Mouse (Mus musculus) stomach, embryonic 14.5 days (tissue): ENCODE results near the gene Nup107. TPM values are rescaled to one million over a fixed set of nuclear protein-coding genes. Genes with fewer than 3 reads are reported as not detected.
"Not testable (repeated sequence)": the region's sequence is repeated elsewhere in the genome, so short reads cannot be mapped to it uniquely, and the experiment has no call there.

ENCODE experiments used
- ATAC-seq: fragments of 200-750 bp; cut with Nextera tagmentation; 2 replicates; pipeline ENCODE4 v1.8.0; 2017; ENCODE audit warnings: low read depth, moderate TSS enrichment; ENCODE audit not compliant: insufficient number of reproducible peaks, insufficient read depth, low FRiP score
- H3K27ac ChIP-seq: fragments of 300-500 bp; sonication (generic); 2 replicates; pipeline ENCODE4 v1.5.1; 2014; ENCODE audit warnings: mild to moderate bottlenecking, low read length, moderate library complexity, mixed read lengths
- H3K27me3 ChIP-seq: fragments of 300-500 bp; sonication (generic); 2 replicates; pipeline ENCODE4 v1.6.1; 2014; ENCODE audit warnings: low read length, control low read depth, mixed read lengths; ENCODE audit not compliant: control insufficient read depth, insufficient read depth
- H3K36me3 ChIP-seq: fragments of 300-500 bp; sonication (generic); 2 replicates; pipeline ENCODE4 v1.6.1; 2014; ENCODE audit warnings: mild to moderate bottlenecking, control low read depth, low read length, moderate library complexity, mixed read lengths; ENCODE audit not compliant: control insufficient read depth, insufficient read depth
- H3K4me1 ChIP-seq: fragments of 300-500 bp; sonication (generic); 2 replicates; pipeline ENCODE4 v1.6.1; 2014; ENCODE audit warnings: low read length, control low read depth, mixed read lengths; ENCODE audit not compliant: control insufficient read depth, insufficient read depth
- H3K4me2 ChIP-seq: fragments of 300-500 bp; sonication (generic); replicated peaks from 2 replicates; pipeline ENCODE4 v1.6.1; 2014; ENCODE audit warnings: low read depth, low read length, control low read depth
- H3K4me3 ChIP-seq: fragments of 300-500 bp; sonication (generic); 2 replicates; pipeline ENCODE4 v1.5.1; 2014; ENCODE audit warnings: low read depth, low read length, control low read depth
- H3K9ac ChIP-seq: fragments of 300-500 bp; sonication (generic); replicated peaks from 2 replicates; pipeline ENCODE4 v1.6.1; 2014; ENCODE audit warnings: low read depth, mild to moderate bottlenecking, control low read depth, low read length, moderate library complexity, mixed read lengths
- H3K9me3 ChIP-seq: fragments of 300-500 bp; sonication (generic); 2 replicates; pipeline ENCODE4 v1.6.1; 2016; ENCODE audit warnings: low read depth, low read length, control low read depth; ENCODE audit not compliant: control insufficient read depth
- WGBS: fragments of 180-500 bp; shearing (Covaris S2); extraction: QIAGEN DNeasy Blood & Tissue Kit; methylation state at CpG from one replicate; pipeline ENCODE4 v1.1.7; 2014; 5-methylcytosine and 5-hydroxymethylcytosine counted together
- polyA plus RNA-seq: library from polyadenylated mRNA; unstranded; fragments of >200 nt; fragmentation: Nextera tagmentation; extraction: Ambion mirVana; gene quantifications from 2 replicates; pipeline ENCODE4 v1.2.1, GENCODE M21; 2014

The Nup107 gene
- polyA plus RNA-seq, 1 experiment from 2014 or later: 61.7 TPM

- H3K27me3 ChIP-seq, H3K9ac ChIP-seq, H3K4me2 ChIP-seq, H3K27ac ChIP-seq, ATAC-seq, H3K9me3 ChIP-seq, H3K4me1 ChIP-seq, H3K4me3 ChIP-seq: not testable (repeated sequence)
- peaks cover 10% of the 10 kb centered on the region; the same call in 1 of the 2 replicates for H3K36me3 ChIP-seq
- 91% methylated on average over 8 of the region's 8 CpGs for WGBS
Observed at GRCm38 (mm10) chr10:117737498-117737897, 55.0 kb downstream of the Nup107 start.

GRCm38 (mm10) chr10:117737075-117737474 lies 55.4 kb downstream of the Nup107 start:
- Histone ChIP-seq H3K27me3 (no peaks in the 10 kb centered on the region), H3K4me2 (no peak overlapping the region), H3K4me3 (no peak overlapping the region), H3K9ac (no peak overlapping the region), H3K9me3 (no peaks in the 10 kb centered on the region), H3K36me3 (peaks cover 10% of the 10 kb centered on the region; the same call in 1 of the 2 replicates), H3K27ac (no peak overlapping the region), H3K4me1 (no peaks in the 10 kb centered on the region)
- no peak for ATAC-seq
- 81% methylated on average over 4 of the region's 4 CpGs for WGBS

- Histone ChIP-seq H3K4me2 (no peak overlapping the region), H3K4me1 (no peaks in the 10 kb centered on the region), H3K27ac (no peak overlapping the region), H3K9me3 (no peaks in the 10 kb centered on the region), H3K36me3 (peaks cover 10% of the 10 kb centered on the region; the same call in 1 of the 2 replicates), H3K27me3 (no peaks in the 10 kb centered on the region), H3K9ac (no peak overlapping the region), H3K4me3 (no peak overlapping the region)
- 94% methylated on average over 5 of the region's 5 CpGs for WGBS
- no peak for ATAC-seq
Observed at GRCm38 (mm10) chr10:117736573-117736972, 55.9 kb downstream of the Nup107 start.

- H3K36me3 ChIP-seq: peaks cover 10% of the 10 kb centered on the region; the same call in 1 of the 2 replicates
- 90% methylated on average over 11 of the region's 12 CpGs for WGBS
- not testable (repeated sequence) for H3K4me2 ChIP-seq, H3K27me3 ChIP-seq, H3K4me3 ChIP-seq, H3K9ac ChIP-seq, H3K4me1 ChIP-seq, ATAC-seq, H3K9me3 ChIP-seq, H3K27ac ChIP-seq
Observed at GRCm38 (mm10) chr10:117735396-117735795, 57.1 kb downstream of the Nup107 start.

- not testable (repeated sequence) for H3K9ac ChIP-seq, H3K27me3 ChIP-seq, H3K4me1 ChIP-seq, H3K36me3 ChIP-seq, H3K27ac ChIP-seq, H3K4me2 ChIP-seq, H3K9me3 ChIP-seq, ATAC-seq, H3K4me3 ChIP-seq
- 76% methylated on average over 9 of the region's 10 CpGs for WGBS
Observed at GRCm38 (mm10) chr10:117734104-117734852, 58.2 kb downstream of the Nup107 start.

- not testable (repeated sequence) for H3K27me3 ChIP-seq, H3K9ac ChIP-seq, H3K4me1 ChIP-seq, H3K27ac ChIP-seq, H3K36me3 ChIP-seq, H3K4me3 ChIP-seq, H3K4me2 ChIP-seq, H3K9me3 ChIP-seq
- ATAC-seq: peak; percentile 59; the same call in 1 of the 2 replicates
- 55% methylated on average over 8 of the region's 8 CpGs for WGBS
Observed at GRCm38 (mm10) chr10:117733626-117734025, 58.9 kb downstream of the Nup107 start.

- Histone ChIP-seq H3K27ac (no peak overlapping the region), H3K4me3 (no peak overlapping the region), H3K36me3 (no peaks in the 10 kb centered on the region; the same call in 1 of the 2 replicates), H3K27me3 (no peaks in the 10 kb centered on the region), H3K9me3 (no peaks in the 10 kb centered on the region), H3K4me1 (no peaks in the 10 kb centered on the region), H3K4me2 (no peak overlapping the region), H3K9ac (no peak overlapping the region)
- ATAC-seq: no peak
- WGBS: 74% methylated on average over 14 of the region's 14 CpGs
Observed at GRCm38 (mm10) chr10:117732962-117733592, 59.4 kb downstream of the Nup107 start.

- ATAC-seq: peak; percentile 23; the same call in 1 of the 2 replicates
- Histone ChIP-seq H3K27me3 (no peaks in the 10 kb centered on the region), H3K4me3 (no peak overlapping the region), H3K9ac (no peak overlapping the region), H3K27ac (no peak overlapping the region), H3K4me2 (no peak overlapping the region), H3K36me3 (no peaks in the 10 kb centered on the region; the same call in 1 of the 2 replicates), H3K9me3 (no peaks in the 10 kb centered on the region), H3K4me1 (no peaks in the 10 kb centered on the region)
- 64% methylated on average over 5 of the region's 5 CpGs for WGBS
Observed at GRCm38 (mm10) chr10:117732184-117732583, 60.3 kb downstream of the Nup107 start.
